Mouse (Mus musculus) MEL-GATA-1-ER (cell line): ENCODE results near the gene Ttc5.
"Not testable (repeated sequence)": the region's sequence is repeated elsewhere in the genome, so short reads cannot be mapped to it uniquely, and the experiment has no call there.

Source experiments
- DNase-seq: peaks from one replicate; pipeline ENCODE4 v3.0.0-alpha.2; 2012; ENCODE audit warnings: low read depth; ENCODE audit errors: extremely low read depth

The Ttc5 gene

GRCm38 (mm10) chr14:50771342-50771741 is 14.0 kb downstream of the Ttc5 start:
- DNase-seq, result no peak

- no peak for DNase-seq
Measured at GRCm38 (mm10) chr14:50765736-50766135, 19.6 kb downstream of the Ttc5 start.

DNA sequence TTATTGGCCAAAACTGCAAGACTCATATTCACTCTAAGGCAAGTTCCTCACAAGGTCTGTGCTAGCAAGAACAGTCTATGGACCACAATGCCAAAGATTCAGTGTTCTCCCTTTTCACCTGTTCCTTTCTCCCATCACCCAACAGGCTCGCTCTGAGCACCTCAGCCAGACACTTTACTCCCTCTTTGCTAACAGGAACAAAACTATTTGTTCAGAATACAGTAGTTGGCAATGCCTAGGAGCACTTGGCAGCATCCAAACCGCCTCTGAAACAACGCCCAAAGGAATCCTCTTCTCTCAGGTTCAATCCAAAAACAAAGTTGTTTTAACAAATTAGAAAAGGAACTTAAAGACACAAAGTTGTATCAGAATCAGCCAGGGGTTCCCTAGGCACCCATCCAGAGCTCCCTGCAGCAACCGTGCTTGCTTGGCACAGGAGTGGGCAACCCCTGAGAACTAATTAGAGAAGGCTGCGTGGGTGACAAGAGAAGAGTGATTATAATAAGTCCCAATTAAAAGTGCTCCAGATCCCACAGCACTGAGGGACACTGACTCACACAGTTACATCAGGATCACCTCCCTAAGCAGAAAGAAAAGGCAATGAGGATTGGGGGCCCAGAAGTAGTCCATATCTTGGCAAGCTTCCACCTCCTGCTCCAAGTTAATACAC is 26.8 kb downstream of the Ttc5 start:
- DNase-seq, result no peak

- no peak for DNase-seq
Measured at GRCm38 (mm10) chr14:50744994-50745393, 40.3 kb downstream of the Ttc5 start, which contains the start of gene Olfr749. TSS of gene Olfr749 (minus strand) at chr14:50745094.

- no peak for DNase-seq
Measured at GRCm38 (mm10) chr14:50741584-50741983, 43.7 kb downstream of the Ttc5 start.

- no peak for DNase-seq
Measured at GRCm38 (mm10) chr14:50740334-50740733, 45.0 kb downstream of the Ttc5 start.

DNA sequence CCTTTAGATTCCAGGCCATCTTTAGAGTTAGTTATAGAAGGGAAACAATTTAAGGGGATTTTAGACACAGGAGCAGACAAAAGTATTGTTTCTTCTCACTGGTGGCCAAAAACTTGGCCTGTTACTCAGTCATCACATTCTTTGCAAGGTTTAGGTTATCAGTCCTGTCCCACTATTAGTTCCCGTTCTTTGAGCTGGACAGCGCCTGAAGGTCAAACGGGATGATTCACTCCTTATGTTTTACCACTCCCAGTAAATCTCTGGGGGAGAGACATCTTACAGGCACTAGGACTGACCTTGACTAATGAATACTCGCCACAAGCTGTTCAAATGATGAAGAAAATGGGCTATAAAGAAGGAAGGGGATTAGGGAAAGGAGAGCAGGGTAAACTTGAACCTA is 62.9 kb downstream of the Ttc5 start:
- DNase-seq, result not testable (repeated sequence)

- DNase-seq, result not testable (repeated sequence)
Measured at GRCm38 (mm10) chr14:50719875-50720274, 65.4 kb downstream of the Ttc5 start.
